Mouse (Mus musculus): ENCODE data around the gene Rnf225. TPM values are rescaled to one million over a fixed set of nuclear protein-coding genes. Genes with fewer than 3 reads are reported as not detected.

The Rnf225 gene
- polyA plus RNA-seq, 1 experiment = 7.0 TPM

- 65% methylated on average over 18 of the region's 18 CpGs for WGBS
- no peak for TF ChIP-seq POLR2A (IDR thresholded peaks at IDR 0.05; ENCODE audit: borderline replicate concordance, extremely low read depth, low read depth, low read length)
- peaks cover 6% of the 10 kb centered on the region for H3K4me1 ChIP-seq (ENCODE audit: control insufficient read depth, insufficient read depth, low read length)
- DNase-seq = no peak
- no peak overlapping the region for H3K4me3 ChIP-seq (replicated peaks; ENCODE audit: extremely low read depth, low read depth, low read length)
Measured at GRCm38 (mm10) chr7:12978931-12979722, 51.9 kb downstream of the Rnf225 start.

GRCm38 (mm10) chr7:12979776-12980175 lies 52.6 kb downstream of the Rnf225 start:
- TF ChIP-seq POLR2A (IDR thresholded peaks at IDR 0.05; ENCODE audit: borderline replicate concordance, extremely low read depth, low read depth, low read length) = no peak
- TF ChIP-seq CTCF (IDR thresholded peaks at IDR 0.05; ENCODE audit: insufficient read depth, low read length) = no peak
- 53% methylated on average over 6 of the region's 6 CpGs for WGBS
- Histone ChIP-seq H3K4me3 (replicated peaks; ENCODE audit: extremely low read depth, low read depth, low read length) (no peak overlapping the region), H3K4me1 (ENCODE audit: control insufficient read depth, insufficient read depth, low read length) (peaks cover 6% of the 10 kb centered on the region)
- no peak for DNase-seq

- DNase-seq = no peak
- no peak overlapping the region for H3K4me3 ChIP-seq (replicated peaks; ENCODE audit: extremely low read depth, low read depth, low read length)
- TF ChIP-seq POLR2A (IDR thresholded peaks at IDR 0.05; ENCODE audit: borderline replicate concordance, extremely low read depth, low read depth, low read length) = no peak
- no peak for TF ChIP-seq CTCF (IDR thresholded peaks at IDR 0.05; ENCODE audit: insufficient read depth, low read length)
- H3K4me1 ChIP-seq (ENCODE audit: control insufficient read depth, insufficient read depth, low read length) = peaks cover 6% of the 10 kb centered on the region
- WGBS = 84% methylated on average over 7 of the region's 7 CpGs
Measured at GRCm38 (mm10) chr7:12980291-12980690, 53.1 kb downstream of the Rnf225 start.

Other genes starting within 250 kb of the Rnf225 start
- not detected in 2 replicates for gene Vmn2r55, start 242.4 kb upstream of the Rnf225 start, polyA plus RNA-seq (2012; rRNA removed)
- gene Vmn2r56, start 192.4 kb upstream of the Rnf225 start, polyA plus RNA-seq (2012; rRNA removed) = not detected in 2 replicates
- gene Zscan18, start 123.8 kb upstream of the Rnf225 start, polyA plus RNA-seq (2012; rRNA removed) = 1.4 and 3.1 TPM in 2 replicates
- 0.91 and 2.1 TPM in 2 replicates for gene Zfp329, start 108.6 kb upstream of the Rnf225 start, polyA plus RNA-seq (2012; rRNA removed)
- 8.9 and 12.1 TPM in 2 replicates for gene Zfp110, start 92.7 kb upstream of the Rnf225 start, polyA plus RNA-seq (2012; rRNA removed)
- gene Zfp128, start 46.2 kb upstream of the Rnf225 start, polyA plus RNA-seq (2012; rRNA removed) = 0.74 and 1.2 TPM in 2 replicates
- gene Zscan22, start 29.6 kb upstream of the Rnf225 start, polyA plus RNA-seq (2012; rRNA removed) = 8.4 and 8.5 TPM in 2 replicates
- gene Rps5, start 5.1 kb upstream of the Rnf225 start, polyA plus RNA-seq (2012; rRNA removed) = 1,316 and 1,420 TPM in 2 replicates
- gene Zfp324, start 38.4 kb downstream of the Rnf225 start, polyA plus RNA-seq (2012; rRNA removed) = 6.1 and 6.8 TPM in 2 replicates
- 5.3 and 7.4 TPM in 2 replicates for gene Zfp446, start 50.4 kb downstream of the Rnf225 start, polyA plus RNA-seq (2012; rRNA removed)
- gene Slc27a5, start 70.8 kb downstream of the Rnf225 start, polyA plus RNA-seq (2012; rRNA removed) = 0.20 and 0.75 TPM in 2 replicates
- gene Trim28, start 71.7 kb downstream of the Rnf225 start, polyA plus RNA-seq (2012; rRNA removed) = 170 and 214 TPM in 2 replicates
- 23.5 and 30.7 TPM in 2 replicates for gene Zbtb45, start 82.6 kb downstream of the Rnf225 start, polyA plus RNA-seq (2012; rRNA removed)
- 68.5 and 93.5 TPM in 2 replicates for gene Chmp2a, start 107.4 kb downstream of the Rnf225 start, polyA plus RNA-seq (2012; rRNA removed)
- gene Ube2m, start 110.9 kb downstream of the Rnf225 start, polyA plus RNA-seq (2012; rRNA removed) = 82.5 and 143 TPM in 2 replicates
- 2.3 and 2.5 TPM in 2 replicates for gene Mzf1, start 127.3 kb downstream of the Rnf225 start, polyA plus RNA-seq (2012; rRNA removed)
- gene Vmn1r85, start 167.8 kb downstream of the Rnf225 start, polyA plus RNA-seq (2012; rRNA removed) = not detected in 2 replicates
- gene Vmn1r86, start 192.5 kb downstream of the Rnf225 start, polyA plus RNA-seq (2012; rRNA removed) = not detected in 2 replicates
- gene Vmn1r87, start 212.7 kb downstream of the Rnf225 start, polyA plus RNA-seq (2012; rRNA removed) = not detected in 2 replicates
- gene Vmn1r88, start 232.2 kb downstream of the Rnf225 start, polyA plus RNA-seq (2012; rRNA removed) = not detected in 2 replicates

Data from lung, adult 2 months (tissue).